18 mouse cellular contexts compared by ENCODE assay signal in genomic region chr4:7670795-7671105, GRCm38 (mm10).
DNase-seq lines count a peak whose midpoint lies in the region; ATAC-seq and TF ChIP-seq lines count a peak whose summit lies in the region.
"Had no signal": no experiment of that assay in that cellular context is flagged by ENCODE, and none has a peak within 500 bp of the region (broad histone marks: within the 10 kb centered on the region; RNA-seq: fewer than 3 reads in every experiment).

No protein-coding gene starts in this region.

- ATAC-seq in liver, postnatal 0 days: no peak
- ATAC-seq in embryonic facial prominence, embryonic 14.5 days (ENCODE audit: low read depth): no peak
- ATAC-seq in limb, embryonic 14.5 days (ENCODE audit: low FRiP score, low read depth): peak; percentile 39; the same call in 1 of the 2 replicates
- ATAC-seq: forebrain, embryonic 15.5 days; midbrain, embryonic 13.5 days had no signal

- no peaks in the 10 kb centered on the region for H3K9me3 ChIP-seq in liver, postnatal 0 days (ENCODE audit: low read length)
- no peaks in the 10 kb centered on the region for H3K9me3 ChIP-seq in embryonic facial prominence, embryonic 14.5 days (ENCODE audit: control insufficient read depth, low read length)
- no peaks in the 10 kb centered on the region for H3K9me3 ChIP-seq in limb, embryonic 14.5 days (ENCODE audit: control insufficient read depth, low read length)
- H3K9me3 ChIP-seq: forebrain, embryonic 15.5 days; liver, embryonic 13.5 days; midbrain, embryonic 13.5 days had no signal

- H3K4me3 ChIP-seq in liver, postnatal 0 days (ENCODE audit: low read depth, low read length): no peak overlapping the region
- H3K4me3 ChIP-seq in embryonic facial prominence, embryonic 14.5 days (ENCODE audit: low read depth, low read length): no peak overlapping the region
- no peak overlapping the region for H3K4me3 ChIP-seq in limb, embryonic 14.5 days (replicated peaks; ENCODE audit: low read length)
- H3K4me3 ChIP-seq: forebrain, embryonic 15.5 days; liver, embryonic 13.5 days; midbrain, embryonic 13.5 days had no signal

- no peak for TF ChIP-seq CTCF in liver, postnatal 0 days (IDR thresholded peaks at IDR 0.05; ENCODE audit: low read depth)

- no peaks in the 10 kb centered on the region for H3K36me3 ChIP-seq in liver, postnatal 0 days (replicated peaks; ENCODE audit: insufficient read depth, low read length)
- H3K36me3 ChIP-seq in embryonic facial prominence, embryonic 14.5 days (ENCODE audit: control insufficient read depth, insufficient read depth, low read length): no peaks in the 10 kb centered on the region
- H3K36me3 ChIP-seq in limb, embryonic 14.5 days (ENCODE audit: control insufficient read depth, insufficient read depth, low read length): no peaks in the 10 kb centered on the region
- H3K36me3 ChIP-seq: forebrain, embryonic 15.5 days; liver, embryonic 13.5 days; midbrain, embryonic 13.5 days had no signal

- no peak for TF ChIP-seq POLR2A in limb, embryonic 14.5 days (IDR thresholded peaks at IDR 0.05; ENCODE audit: borderline replicate concordance, extremely low read depth, insufficient read depth, insufficient read length)

- intact Hi-C loops in gastrocnemius, postnatal 14 days (cut with DNase I; ENCODE audit: low total_unique reads): no loop called here
- intact Hi-C loops in gastrocnemius, postnatal 36 days (cut with DNase I): no loop called here

- peak; percentile 18 for DNase-seq in gastrocnemius, postnatal 14 days
- no peak for DNase-seq in gastrocnemius, postnatal 36 days
- DNase-seq in liver: peak; percentile 6
- DNase-seq in liver, postnatal 0 days: no peak
- DNase-seq in embryonic facial prominence, embryonic 14.5 days (ENCODE audit: low spot score): peak; percentile 24
- no peak for DNase-seq in limb, embryonic 14.5 days (ENCODE audit: low spot score)
- DNase-seq in cerebellum, adult 11 months: no peak
- no peak for DNase-seq in spleen, adult 18-20 months
- DNase-seq: adrenal gland, adult 2 months; cerebellum, adult 18-20 months; heart, adult 11 months; kidney, adult 8-10 months; liver, embryonic 13.5 days; right cerebral cortex, postnatal 14 days had no signal

- no peak for TF ChIP-seq EP300 in liver, postnatal 0 days (IDR thresholded peaks at IDR 0.05; ENCODE audit: low read depth)

- no peaks in the 10 kb centered on the region for H3K27me3 ChIP-seq in liver, postnatal 0 days (ENCODE audit: insufficient read depth, low read length)
- no peaks in the 10 kb centered on the region for H3K27me3 ChIP-seq in embryonic facial prominence, embryonic 14.5 days (replicated peaks; ENCODE audit: control insufficient read depth, insufficient read depth, low read length)
- H3K27me3 ChIP-seq in limb, embryonic 14.5 days (ENCODE audit: control insufficient read depth, insufficient read depth, low read length): no peaks in the 10 kb centered on the region
- H3K27me3 ChIP-seq: forebrain, embryonic 15.5 days; liver, embryonic 13.5 days; midbrain, embryonic 13.5 days had no signal

- H3K4me2 ChIP-seq in liver, postnatal 0 days (ENCODE audit: low read depth, low read length): no peak overlapping the region
- H3K4me2 ChIP-seq in embryonic facial prominence, embryonic 14.5 days (ENCODE audit: low read depth, low read length): no peak overlapping the region
- H3K4me2 ChIP-seq in limb, embryonic 14.5 days (replicated peaks; ENCODE audit: low read depth, low read length, severe bottlenecking): no peak overlapping the region
- H3K4me2 ChIP-seq: forebrain, embryonic 15.5 days; hindbrain, embryonic 14.5 days; liver, embryonic 13.5 days; midbrain, embryonic 13.5 days had no signal

- 79% methylated on average over 4 of the region's 4 CpGs for WGBS in liver, postnatal 0 days (ENCODE audit: insufficient replicate concordance)
- 70% methylated on average over 4 of the region's 4 CpGs for WGBS in embryonic facial prominence, embryonic 14.5 days
- 62% methylated on average over 4 of the region's 4 CpGs for WGBS in limb, embryonic 14.5 days

- no peak overlapping the region for H3K9ac ChIP-seq in liver, postnatal 0 days (replicated peaks)
- H3K9ac ChIP-seq in embryonic facial prominence, embryonic 14.5 days (ENCODE audit: low read depth, low read length): no peak overlapping the region
- H3K9ac ChIP-seq in limb, embryonic 14.5 days (ENCODE audit: low read depth, low read length, severe bottlenecking): no peak overlapping the region
- H3K9ac ChIP-seq: forebrain, embryonic 15.5 days; hindbrain, embryonic 14.5 days; liver, embryonic 13.5 days; midbrain, embryonic 13.5 days had no signal

- no peak overlapping the region for H3K27ac ChIP-seq in liver, postnatal 0 days (ENCODE audit: low read depth)
- peak overlapping the region; percentile 44; the same call in 1 of the 2 replicates for H3K27ac ChIP-seq in embryonic facial prominence, embryonic 14.5 days (replicated peaks; ENCODE audit: low read depth, low read length)
- peak overlapping the region; percentile 48; the same call in 1 of the 2 replicates for H3K27ac ChIP-seq in limb, embryonic 14.5 days (replicated peaks; ENCODE audit: low read depth, low read length)
- H3K27ac ChIP-seq: forebrain, embryonic 15.5 days; hindbrain, embryonic 14.5 days; liver, embryonic 13.5 days; macrophage; midbrain, embryonic 13.5 days had no signal

- no peaks in the 10 kb centered on the region for H3K4me1 ChIP-seq in liver, postnatal 0 days (ENCODE audit: insufficient read depth)
- H3K4me1 ChIP-seq in embryonic facial prominence, embryonic 14.5 days (ENCODE audit: control insufficient read depth, insufficient read depth, low read length): peaks cover 6% of the 10 kb centered on the region
- peaks cover 19% of the 10 kb centered on the region for H3K4me1 ChIP-seq in limb, embryonic 14.5 days (ENCODE audit: control insufficient read depth, insufficient read depth, low read length)
- H3K4me1 ChIP-seq: forebrain, embryonic 15.5 days; liver, embryonic 13.5 days; midbrain, embryonic 13.5 days had no signal

Comparison
In these comparisons a context has a peak if more than half of its experiments do, and no peak if none do; other contexts are left out.
1. DNase-seq: peak in gastrocnemius, postnatal 14 days (single experiment), liver (single experiment) and embryonic facial prominence, embryonic 14.5 days (single experiment); none in gastrocnemius, postnatal 36 days (0 of 2), liver, postnatal 0 days (single experiment), limb, embryonic 14.5 days (single experiment), cerebellum, adult 11 months (single experiment) and spleen, adult 18-20 months (0 of 2).